Mouse (Mus musculus) cerebellum, adult 9-10 months (tissue): ENCODE results near the gene Calcrl.

ENCODE experiments used
- DNase-seq: peaks from one replicate; pipeline ENCODE4 v3.0.0; 2022

The Calcrl gene

DNA sequence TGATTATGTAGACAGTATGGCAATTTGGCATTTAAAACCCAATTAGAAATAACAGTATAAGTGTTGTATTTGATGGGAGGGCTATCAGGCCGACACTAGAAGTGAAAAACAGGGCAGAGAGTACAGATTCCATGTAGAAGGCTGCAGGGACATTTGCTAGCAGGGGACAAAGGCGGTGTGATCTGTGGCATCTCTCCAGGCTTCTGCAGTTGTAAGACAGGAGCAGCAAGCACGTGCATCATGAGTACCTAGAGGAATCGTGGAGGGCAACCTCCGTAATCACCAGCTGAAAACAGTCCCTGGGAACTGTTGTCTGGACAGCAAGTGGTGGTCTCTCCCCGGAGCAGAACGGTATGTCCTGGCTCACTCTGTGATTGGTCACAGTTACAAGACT, 37.2 kb downstream of the Calcrl start:
- no peak for DNase-seq

DNA sequence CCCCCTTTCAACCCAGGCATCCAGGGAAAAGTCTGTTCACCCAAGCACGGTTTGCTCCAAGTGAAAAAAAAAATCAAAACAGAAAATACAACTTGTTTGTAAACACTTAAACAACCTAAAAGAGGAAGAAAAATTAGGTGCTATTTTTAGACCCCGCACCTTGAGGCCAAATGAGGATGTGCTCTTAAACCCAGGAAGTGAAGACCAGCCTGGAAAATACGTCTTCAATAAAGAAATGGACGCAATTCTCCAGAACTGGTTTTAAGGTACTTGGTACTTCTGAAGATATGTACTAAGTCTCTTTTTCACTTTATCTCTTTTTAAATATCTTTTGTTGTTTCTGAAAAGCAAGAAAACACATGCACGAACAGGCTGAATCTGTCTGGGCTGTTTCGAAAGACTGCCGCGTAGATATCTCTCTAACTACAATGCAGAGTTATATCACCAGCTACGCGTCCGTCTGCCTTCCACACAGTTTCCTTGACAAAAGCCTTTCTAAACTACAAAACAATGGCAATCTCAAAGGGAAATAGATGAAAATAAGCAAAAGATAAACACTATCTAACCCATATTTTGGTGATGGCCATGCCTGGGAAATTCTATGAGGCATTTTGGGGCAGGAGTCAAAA, 37.7 kb downstream of the Calcrl start:
- no peak for DNase-seq

DNA sequence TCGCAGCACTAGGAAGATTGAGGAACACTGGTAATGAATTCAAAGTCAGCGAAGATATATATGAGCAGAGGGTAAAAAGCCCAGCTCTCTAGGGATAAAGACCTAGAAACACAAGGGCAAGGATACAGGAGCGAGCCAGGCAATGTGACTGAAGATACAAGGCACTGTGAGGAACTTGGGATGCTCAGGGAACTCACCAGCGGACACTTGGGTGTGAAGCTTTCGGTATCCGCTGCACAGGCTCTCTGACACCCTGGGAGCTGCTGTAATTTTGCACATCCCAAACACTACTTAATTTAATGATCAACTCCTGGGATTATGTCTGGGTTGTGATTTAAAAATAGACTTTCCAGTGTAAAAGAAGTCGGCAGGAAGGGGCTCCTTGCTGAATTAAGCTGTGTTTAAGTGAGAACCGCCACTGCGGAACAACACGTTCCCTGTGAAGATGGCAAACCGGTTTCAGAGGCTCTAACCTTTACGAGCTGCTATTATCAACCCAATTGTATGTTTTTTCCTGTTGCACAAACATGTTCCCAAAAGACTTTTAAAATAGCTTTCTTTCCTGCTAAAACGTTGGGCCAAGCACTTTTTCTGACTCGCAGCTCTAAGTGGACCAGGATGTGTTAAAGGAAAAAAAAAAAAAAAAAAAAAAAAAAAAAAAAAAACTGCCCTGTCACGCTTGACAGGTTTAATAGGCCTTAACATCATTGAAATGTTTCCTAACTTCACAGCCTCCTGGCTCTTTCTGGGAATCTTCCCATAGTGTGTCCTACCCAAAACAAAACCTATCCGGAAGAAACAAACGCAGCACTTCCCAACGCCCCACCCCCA, 38.4 kb downstream of the Calcrl start:
- DNase-seq, result no peak

DNA sequence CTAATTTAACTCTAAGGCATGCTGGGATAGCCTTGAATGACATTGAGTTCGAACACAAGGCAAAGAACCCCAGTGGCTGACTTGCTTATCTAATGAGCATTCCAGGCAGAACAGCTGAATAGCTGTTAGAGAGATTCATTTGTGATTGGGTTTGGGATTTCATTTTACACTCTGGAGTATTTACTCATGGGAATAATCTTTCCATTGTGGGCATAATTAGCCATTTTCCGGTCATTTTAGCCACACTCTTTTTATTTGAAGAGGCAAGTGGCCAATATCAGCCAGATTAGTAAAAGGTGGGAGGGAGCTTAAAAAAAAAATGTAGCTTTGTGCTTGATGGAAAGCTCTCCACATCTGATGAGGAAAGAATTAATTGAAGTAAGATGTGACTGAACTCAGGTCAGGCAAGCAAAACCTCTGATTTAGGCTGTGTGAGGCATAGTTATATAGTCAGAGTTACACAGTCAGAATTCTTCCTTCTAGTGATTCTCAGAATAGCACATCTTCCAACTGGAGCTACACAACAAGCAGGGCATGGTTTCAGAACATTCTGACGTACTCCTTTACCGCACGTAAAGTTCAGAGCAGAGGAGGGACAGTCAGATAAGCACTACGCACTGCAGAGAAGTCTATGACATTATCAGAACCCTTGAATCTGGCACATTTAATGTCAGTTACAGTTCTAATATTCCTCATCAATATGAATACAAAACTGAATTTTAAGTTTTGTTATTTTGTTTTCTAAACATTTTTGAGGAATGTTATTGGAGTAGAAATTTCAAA, 40.1 kb downstream of the Calcrl start:
- no peak for DNase-seq

DNA sequence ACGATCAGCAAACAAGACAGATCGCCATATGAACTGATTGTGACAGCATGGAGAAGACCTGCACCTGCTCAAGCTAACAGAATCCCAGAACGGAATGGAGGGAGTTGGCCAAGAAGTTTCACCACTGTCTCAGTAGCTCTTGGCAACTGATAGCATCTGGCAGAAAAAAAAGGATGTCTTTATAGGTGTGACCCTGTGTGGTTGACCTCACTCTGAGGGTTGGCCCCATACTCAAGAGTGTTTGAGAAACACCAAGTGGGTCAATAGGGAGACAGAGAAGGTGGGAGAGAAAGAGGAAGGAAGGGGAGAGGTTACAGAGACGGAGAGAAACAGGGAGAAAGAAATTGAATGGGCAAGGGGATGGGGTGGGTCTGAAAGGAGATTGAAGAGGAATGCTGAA, 41.4 kb downstream of the Calcrl start:
- no peak for DNase-seq

DNA sequence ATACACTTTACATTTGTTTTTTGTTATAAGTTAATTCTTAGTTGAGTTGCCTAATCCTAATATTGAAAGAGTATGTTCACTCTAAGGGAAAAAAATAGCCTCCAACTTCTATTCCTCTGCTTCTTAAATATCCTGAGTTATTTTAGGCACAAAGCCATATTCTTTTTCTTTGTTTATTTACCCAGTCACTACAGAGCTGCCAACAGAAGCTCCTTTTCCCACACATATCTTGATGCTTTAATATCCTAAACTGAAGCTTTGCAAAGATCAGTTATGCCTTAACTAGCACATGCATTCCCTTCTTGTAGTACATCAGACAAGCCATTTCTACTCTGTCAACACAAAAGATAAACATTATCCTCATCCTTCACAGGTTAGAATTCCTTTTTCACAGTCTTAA, 42.7 kb downstream of the Calcrl start:
- DNase-seq, result no peak

DNA sequence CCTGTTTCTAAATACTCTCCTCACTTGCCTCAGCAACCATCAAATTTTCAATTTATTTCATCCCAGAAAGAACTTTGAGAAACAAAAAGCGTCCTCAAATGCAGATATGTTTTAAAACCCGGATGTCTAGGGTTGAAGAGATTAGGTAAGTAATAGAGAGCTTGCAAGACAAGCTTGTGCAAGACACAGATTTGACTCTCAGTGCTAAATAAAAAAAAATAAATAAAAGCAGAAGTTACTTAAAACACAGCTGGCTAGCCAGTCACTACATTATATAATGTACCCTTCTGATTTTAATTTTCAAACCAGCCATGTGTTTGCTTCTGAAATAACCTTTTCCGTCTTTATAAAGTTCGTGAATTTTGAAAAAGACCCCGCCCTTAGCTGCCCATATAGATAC, 43.2 kb downstream of the Calcrl start:
- no peak for DNase-seq

DNA sequence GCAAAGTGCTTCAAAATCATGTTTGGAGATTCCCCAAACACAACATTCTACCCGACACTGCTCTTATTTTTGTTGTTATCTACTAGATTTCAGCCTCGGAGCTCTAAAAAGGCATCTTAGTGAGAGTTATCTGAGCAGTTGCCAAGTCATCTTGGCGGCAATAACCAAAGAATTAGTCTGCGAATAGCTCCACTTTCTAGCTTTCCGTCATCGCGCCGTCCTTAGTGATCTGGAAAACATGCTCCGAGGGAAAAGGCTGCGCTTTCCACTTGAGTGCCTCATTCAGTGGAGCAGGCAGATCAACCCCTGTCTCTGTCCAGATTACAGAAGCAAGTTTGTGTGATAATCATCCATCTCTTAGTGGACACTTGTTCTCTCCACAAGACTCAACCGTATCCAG, 44.4 kb downstream of the Calcrl start:
- no peak for DNase-seq

DNA sequence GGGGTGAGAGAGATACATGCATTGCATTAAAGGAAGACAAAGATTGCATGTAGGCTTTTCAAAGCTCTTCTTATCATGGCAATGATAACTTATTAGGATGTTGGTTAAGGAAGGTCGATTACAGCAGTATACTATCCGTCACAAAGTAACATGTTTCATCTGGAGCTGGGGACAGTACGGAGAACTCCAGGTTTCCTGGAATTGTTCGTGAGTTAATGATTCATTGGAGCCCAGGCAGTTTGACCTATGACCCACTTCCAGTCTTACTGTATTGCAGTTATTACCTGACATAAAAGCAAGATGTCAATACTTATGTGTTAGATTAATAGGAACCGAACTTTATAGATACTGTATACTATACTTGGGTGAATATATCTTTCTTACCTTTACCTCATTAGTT, 46.5 kb downstream of the Calcrl start:
- no peak for DNase-seq

DNA sequence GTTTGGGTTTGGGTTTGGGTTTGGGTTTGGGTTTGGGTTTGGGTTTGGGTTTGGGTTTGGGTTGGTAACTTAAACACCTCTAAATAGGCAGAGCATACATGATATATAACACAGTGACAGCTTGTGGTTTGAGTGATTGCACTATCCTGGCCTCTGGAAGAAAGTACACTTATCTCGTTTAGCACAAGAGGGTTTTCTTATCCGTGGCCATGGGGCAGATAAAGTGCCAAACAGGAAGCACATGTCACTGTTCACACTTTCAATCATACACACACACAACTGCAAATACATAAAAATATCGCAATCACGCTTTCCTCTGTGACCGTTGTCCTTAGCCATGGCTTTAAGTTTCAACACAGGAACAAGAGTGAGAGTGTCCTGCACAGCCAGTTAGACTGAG, 56.0 kb downstream of the Calcrl start:
- no peak for DNase-seq

DNA sequence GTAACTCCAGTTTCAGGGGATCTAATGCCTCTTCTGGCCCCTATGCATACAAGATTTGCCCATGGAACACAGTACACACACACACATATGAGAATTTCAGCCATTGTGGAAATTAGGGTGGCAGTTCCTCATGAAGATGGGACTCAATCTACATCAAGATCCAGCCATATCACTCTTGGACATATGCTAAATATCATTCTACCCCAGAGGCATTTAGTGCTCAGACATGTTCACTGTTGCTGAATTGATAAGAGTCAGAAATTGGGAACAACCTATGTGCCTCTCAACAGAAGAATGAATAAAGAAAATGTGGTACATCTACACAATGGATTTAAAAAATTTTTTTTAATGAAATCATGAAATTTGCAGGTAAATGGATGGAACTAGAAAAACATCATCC, 58.5 kb downstream of the Calcrl start:
- no peak for DNase-seq

DNA sequence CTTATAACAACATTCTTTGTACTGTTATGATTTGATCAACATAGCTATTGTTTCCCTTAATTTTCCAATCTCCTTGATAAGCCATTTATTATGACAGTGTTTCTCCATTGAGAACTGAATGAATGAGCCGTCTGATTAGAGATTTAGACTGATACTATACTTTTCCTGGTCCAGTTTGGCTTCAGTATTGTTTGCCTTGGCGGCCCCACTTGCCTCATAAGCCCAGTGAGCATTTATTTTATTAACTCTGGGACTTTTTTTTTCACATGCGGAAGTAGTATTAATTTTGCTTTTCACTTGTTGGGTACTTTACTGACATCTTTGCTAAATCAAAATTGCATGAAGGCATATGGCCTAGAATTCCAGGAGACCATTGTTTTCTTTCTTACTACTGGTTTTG, 59.9 kb downstream of the Calcrl start:
- no peak for DNase-seq

DNA sequence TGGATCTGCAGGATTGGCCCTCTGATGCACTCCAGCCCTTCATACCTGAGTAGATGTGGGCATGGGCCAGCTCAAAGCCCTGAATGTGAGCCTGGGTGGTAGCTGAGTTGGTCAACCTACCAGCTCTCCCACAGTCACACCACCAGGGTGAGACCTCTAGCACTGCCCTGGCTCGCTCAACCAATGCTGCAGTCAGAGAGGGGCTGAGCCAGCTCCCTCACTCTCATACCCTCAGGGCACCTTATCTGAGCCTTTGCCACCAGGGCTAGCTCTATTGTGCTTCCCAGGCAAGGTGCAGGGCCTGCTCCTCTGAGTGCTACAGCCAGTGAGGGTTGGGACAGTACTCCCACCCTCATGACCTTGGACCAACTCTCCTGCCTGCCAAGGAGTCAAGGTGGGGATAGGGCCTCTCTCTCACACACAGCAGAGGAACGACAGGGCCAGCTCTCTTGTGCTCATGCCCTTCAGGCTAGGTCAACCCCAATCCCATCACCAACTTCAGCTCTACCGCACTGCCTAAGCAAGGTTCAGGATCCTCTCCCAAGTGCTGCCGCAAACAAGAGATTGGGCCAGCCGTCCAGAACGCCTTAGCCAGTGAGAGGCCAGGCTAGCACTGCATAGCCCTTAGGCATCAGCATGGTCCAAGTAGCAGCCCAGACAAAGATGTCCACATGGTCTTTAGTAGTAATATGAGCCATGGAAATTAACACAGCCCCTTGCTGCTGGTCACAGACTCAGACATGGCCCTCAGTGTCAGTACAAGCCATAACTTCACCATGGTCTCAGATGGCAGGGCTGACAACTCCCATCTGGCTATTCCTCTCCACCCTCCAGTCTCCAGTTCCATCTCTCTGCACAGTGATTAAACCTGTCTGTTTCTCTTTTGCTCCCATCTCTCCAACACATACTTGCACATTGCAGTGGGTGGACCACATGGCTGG, 62.2 kb downstream of the Calcrl start:
- DNase-seq, result no peak

DNA sequence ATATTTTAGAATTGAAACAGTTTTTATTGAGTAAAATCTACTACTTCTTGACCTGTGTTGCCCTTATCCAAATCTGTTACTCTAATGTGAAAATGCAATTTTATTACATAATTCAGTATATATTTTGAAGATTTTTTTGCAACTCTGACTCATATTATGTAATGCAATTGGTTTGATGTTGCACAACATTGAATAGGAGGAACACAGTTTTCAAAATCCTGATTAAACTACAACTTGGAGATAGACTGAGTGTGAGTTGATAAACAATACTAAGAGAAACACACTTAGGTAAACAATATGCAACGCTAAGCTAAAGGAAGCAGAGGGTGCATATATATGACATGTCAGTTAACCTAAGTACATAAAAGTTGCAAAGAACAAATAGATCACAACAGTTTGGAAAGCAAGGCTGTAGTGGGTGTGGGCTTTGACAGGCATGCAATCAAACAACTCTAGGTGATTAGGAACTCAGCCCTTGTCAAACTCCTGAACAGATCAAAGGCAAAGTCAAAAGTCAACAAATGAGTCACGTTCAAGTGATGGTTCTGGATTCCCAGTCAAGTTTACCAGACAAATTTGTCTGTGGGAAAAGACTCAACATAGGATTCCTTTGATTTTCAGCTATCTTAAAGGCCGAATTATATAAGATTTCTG, 66.4 kb downstream of the Calcrl start:
- DNase-seq, result no peak

DNA sequence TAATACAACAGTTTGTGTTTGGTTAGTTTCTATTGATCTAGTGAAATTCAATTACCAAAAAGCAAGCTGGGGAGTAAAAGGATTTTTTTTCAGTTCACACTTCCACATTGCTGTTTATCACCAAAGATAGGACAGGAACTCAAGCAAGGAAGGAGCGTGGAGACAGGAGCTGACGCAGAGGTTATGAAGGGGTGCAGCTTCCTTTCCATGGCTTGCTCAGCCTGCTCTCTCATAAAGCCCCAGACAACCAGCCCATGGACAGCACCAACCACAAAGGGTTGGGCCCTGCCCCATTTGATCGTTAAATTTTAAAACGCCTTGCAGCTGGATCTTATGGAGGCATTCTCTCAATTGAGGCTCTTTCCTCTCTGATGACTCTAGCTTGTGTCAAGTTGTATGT, 69.9 kb downstream of the Calcrl start:
- no peak for DNase-seq

DNA sequence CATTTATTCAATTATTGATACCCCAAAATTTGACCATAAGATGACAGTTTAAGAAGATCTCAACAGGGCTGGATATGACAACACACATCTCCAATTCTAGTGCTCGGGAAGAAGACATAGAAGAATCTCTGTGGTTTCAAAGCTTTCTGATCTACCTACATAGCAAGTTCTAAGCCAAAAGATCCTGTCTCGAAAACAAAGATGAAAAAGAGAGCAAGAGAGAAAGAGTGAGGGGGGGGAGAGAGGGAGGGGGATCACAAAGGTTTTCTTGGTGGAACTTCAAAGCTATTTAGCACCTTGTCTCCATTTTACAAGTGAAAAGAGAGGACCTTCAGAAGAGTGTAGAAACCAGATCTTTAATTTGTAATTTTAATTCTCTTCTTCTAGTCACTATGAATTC, 77.8 kb downstream of the Calcrl start:
- no peak for DNase-seq

DNA sequence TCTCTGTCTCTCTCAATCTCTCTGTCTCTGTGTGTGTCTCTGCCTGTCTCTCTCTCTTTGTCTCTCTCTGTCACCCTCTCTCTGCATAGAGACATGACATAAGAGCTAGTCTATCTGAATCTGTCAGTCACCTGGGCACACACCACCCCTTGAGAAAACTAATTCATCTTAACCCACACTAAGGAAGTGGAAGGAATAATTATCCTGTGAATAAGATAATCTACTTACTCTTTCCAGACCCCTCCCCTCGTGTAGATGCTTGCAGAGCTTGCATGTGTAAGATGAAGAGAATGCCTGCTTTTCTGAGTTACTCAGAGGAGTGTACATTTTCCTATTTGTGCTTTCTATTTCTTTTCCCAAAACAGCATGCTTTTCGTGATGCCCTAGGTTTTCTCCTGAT, 81.5 kb downstream of the Calcrl start:
- no peak for DNase-seq

DNA sequence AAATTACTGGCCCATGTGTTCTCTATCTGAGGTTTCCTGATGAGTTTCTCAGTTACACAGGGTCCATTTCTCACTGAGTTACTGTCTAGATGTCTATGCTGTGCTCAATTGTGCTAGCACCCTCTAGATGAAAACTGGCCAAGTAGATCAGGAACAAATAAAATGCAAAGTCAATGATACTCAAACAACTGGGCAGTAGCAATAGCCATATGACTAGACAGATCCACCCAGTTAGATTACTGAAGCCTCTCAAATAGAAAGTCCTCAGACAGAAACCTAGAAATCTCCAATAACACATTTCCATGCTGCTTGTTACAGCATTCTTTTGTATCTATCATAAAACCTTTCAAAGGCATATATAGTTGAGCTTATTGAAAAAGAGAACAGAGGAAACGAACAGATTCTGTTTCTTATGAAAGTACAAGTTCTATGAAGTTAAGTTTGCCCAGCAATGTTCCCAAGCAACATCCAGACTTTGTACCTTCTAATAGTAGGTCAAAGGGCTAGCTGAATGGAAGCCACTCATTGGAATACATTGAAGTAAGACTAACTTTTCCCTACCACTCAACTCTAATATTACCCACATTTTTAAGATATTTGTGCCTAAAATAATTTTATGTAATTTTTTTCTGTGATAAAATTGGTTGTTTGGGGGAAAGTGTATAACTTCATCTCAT, 87.3 kb downstream of the Calcrl start:
- DNase-seq, result no peak

DNA sequence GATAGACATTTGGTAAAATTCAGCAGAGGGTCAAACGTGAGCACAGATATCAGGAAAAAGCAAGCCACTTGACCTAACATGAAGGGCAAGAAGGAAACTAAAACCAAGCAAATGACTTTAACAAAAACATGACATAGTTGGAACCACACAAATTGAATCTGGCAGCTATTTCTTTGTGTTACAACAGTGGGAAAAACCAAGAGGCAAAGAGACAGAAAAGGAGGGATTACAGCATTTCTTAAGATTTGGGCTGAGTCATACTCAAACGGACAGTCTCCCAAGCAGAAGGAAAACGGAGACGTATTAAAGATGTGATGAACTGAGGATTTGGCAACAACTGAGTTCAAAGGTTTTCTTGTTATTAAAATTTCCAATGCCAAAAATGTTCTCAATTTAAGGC, 88.9 kb downstream of the Calcrl start:
- DNase-seq, result no peak

DNA sequence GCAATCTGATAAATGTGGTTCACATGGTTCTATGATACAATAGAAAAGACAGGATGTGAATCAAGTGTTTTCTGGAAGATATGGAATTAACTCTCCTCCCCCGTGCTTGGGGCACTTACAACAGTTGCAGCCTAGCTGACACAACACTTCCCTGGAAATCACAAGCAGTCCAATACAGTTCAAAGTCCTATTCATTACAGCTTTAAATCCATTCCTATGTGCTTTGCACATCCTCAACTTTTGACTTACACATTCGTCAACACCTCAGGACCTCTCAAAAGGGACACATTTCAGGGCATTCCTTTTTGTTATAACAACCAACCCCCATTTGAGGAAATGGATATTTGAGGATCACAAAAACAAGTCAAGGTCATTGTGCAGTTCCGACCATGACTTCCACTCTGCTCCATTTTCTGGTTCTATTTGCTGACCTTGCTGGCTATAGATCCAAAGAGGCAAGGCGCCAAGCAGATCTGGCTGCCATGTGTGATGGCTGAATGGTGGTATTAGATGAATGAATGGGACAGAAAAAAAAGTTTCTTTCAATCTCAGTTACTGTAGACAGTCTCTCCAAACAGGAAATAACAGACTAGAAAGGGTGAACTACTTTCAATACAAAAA, 108.9 kb downstream of the Calcrl start:
- no peak for DNase-seq

DNA sequence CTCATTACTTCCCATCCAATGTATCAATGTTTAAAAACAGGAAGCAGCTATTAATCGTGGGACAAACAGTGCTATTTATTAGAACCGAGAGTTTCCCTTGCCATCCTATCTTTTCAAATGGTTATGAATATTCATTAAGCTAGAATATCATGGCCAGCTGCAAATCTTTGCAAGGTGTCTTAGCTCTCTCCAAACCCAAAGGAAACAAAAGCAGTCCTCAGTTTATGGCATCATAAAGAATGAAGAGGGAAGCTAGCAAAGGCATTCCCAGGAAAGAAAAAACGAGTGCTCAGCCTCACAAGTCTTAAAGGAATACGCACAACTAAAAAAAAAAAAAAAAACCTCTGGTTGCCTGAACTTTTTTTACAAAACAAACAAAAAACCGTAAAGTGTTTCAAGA, 128.7 kb downstream of the Calcrl start:
- DNase-seq, result no peak
